Comparison of ENCODE assay signal across 24 mouse cellular contexts in genomic region chr11:77626596-77627535, GRCm38 (mm10). TPM values are rescaled to one million over a fixed set of nuclear protein-coding genes. Genes with fewer than 3 reads are reported as not detected.
DNase-seq lines count a peak whose midpoint lies in the region; ATAC-seq and TF ChIP-seq lines count a peak whose summit lies in the region.
"Had no signal": no experiment of that assay in that cellular context is flagged by ENCODE, and none has a peak within 500 bp of the region (broad histone marks: within the 10 kb centered on the region; RNA-seq: fewer than 3 reads in every experiment).

No protein-coding gene starts in this region.

- peak overlapping the region; percentile 3; the same call in 1 of the 2 replicates for H3K4me2 ChIP-seq in liver, embryonic 16.5 days (ENCODE audit: low read depth, low read length)
- H3K4me2 ChIP-seq: embryonic facial prominence, embryonic 15.5 days; forebrain, embryonic 12.5 days; heart, embryonic 15.5 days; limb, embryonic 15.5 days; midbrain, embryonic 15.5 days; neural tube, embryonic 15.5 days had no signal

- H3K27me3 ChIP-seq in liver, embryonic 16.5 days (ENCODE audit: control insufficient read depth, insufficient read depth, low read depth, low read length): peaks cover 10% of the 10 kb centered on the region
- H3K27me3 ChIP-seq: forebrain, embryonic 12.5 days; heart, embryonic 15.5 days; limb, embryonic 15.5 days; midbrain, embryonic 15.5 days; neural tube, embryonic 15.5 days had no signal

- H3K27ac ChIP-seq in left cerebral cortex, adult 2 months: 0 out of 2 replicates have a peak overlapping the region, but pooled peaks have one; percentile 11
- H3K27ac ChIP-seq in liver, embryonic 16.5 days (ENCODE audit: low read length): peak overlapping the region; percentile 47
- H3K27ac ChIP-seq: embryonic facial prominence, embryonic 15.5 days; forebrain, embryonic 12.5 days; heart, embryonic 15.5 days; hindbrain, embryonic 10.5 days; kidney, postnatal 0 days; limb, embryonic 15.5 days; midbrain, embryonic 15.5 days; neural tube, embryonic 15.5 days had no signal

- no peak overlapping the region for H3K4me3 ChIP-seq in left cerebral cortex, adult 2 months
- H3K4me3 ChIP-seq in liver, embryonic 16.5 days (ENCODE audit: low read depth, low read length): no peak overlapping the region
- H3K4me3 ChIP-seq: embryonic facial prominence, embryonic 15.5 days; forebrain, embryonic 12.5 days; heart, embryonic 15.5 days; hindbrain, embryonic 10.5 days; limb, embryonic 15.5 days; midbrain, embryonic 15.5 days; neural tube, embryonic 15.5 days had no signal

- no peak for TF ChIP-seq CTCF in left cerebral cortex, adult 2 months (IDR thresholded peaks at IDR 0.05)

- WGBS in liver, embryonic 16.5 days (ENCODE audit: insufficient replicate concordance): 36% methylated on average over 5 of the region's 5 CpGs

- peak overlapping the region; percentile 6; the same call in 1 of the 2 replicates for H3K9ac ChIP-seq in liver, embryonic 16.5 days (ENCODE audit: low read depth, low read length)
- H3K9ac ChIP-seq: embryonic facial prominence, embryonic 15.5 days; forebrain, embryonic 12.5 days; heart, embryonic 15.5 days; limb, embryonic 15.5 days; midbrain, embryonic 15.5 days; neural tube, embryonic 15.5 days had no signal

- DNase-seq in left cerebral cortex, adult 2 months (ENCODE audit: extremely low spot score in 1 of 2, low spot score in 2 of 2): no peak
- DNase-seq in left cerebral cortex, postnatal 36 days (ENCODE audit: low spot score in 2 of 2): no peak
- DNase-seq in NIH3T3 (ENCODE audit: low read depth): peak; percentile 46
- no peak for DNase-seq in ovary, adult 18-20 months (ENCODE audit: low spot score)
- DNase-seq in embryo, embryonic 10 days (ENCODE audit: low spot score): no peak
- DNase-seq: cerebellum, adult 11-12 months; cerebellum, postnatal 25 days; gastrocnemius, postnatal 14 days; kidney, adult 18-20 months; right cerebral cortex, postnatal 14 days; spleen, adult 18-20 months had no signal

- H3K4me1 ChIP-seq in liver, embryonic 16.5 days (ENCODE audit: control insufficient read depth, low read depth, low read length): peaks cover 37% of the 10 kb centered on the region

- no peaks in the 10 kb centered on the region for H3K36me3 ChIP-seq in liver, embryonic 16.5 days (ENCODE audit: control insufficient read depth, insufficient read depth)
- H3K36me3 ChIP-seq: embryonic facial prominence, embryonic 15.5 days; forebrain, embryonic 12.5 days; heart, embryonic 15.5 days; hindbrain, embryonic 10.5 days; limb, embryonic 15.5 days; midbrain, embryonic 15.5 days; neural tube, embryonic 15.5 days had no signal

- intact Hi-C loops in left cerebral cortex, adult 2 months (cut with DNase I): loop anchor here (5.0 to 10.0 kb wide), 2 partner anchors 120 to 312 kb away; no protein-coding TSS in a partner anchor
- intact Hi-C loops in left cerebral cortex, postnatal 36 days (cut with DNase I): loop anchor here (5.0 kb wide), 2 partner anchors 40 to 120 kb away; no protein-coding TSS in a partner anchor

- peak; percentile 57 for ATAC-seq in erythroid progenitor cell, adult 5-6 weeks (replicated peaks; ENCODE audit: low FRiP score, poor library complexity, severe bottlenecking)
- ATAC-seq in liver, embryonic 16.5 days (ENCODE audit: low read depth): 0 out of 2 replicates have a peak, but pooled peaks have one; percentile 45
- ATAC-seq in frontal cortex, adult (ENCODE audit: low TSS enrichment): no peak
- ATAC-seq: CD4-positive, CD25-positive, alpha-beta regulatory T cell, adult 4 months; lung, postnatal 0 days; midbrain, embryonic 15.5 days had no signal

- H3K9me3 ChIP-seq in liver, embryonic 16.5 days (replicated peaks; ENCODE audit: control insufficient read depth, low read length): no peaks in the 10 kb centered on the region
- H3K9me3 ChIP-seq: embryonic facial prominence, embryonic 15.5 days; forebrain, embryonic 12.5 days; heart, embryonic 15.5 days; hindbrain, embryonic 10.5 days; limb, embryonic 15.5 days; midbrain, embryonic 15.5 days; neural tube, embryonic 15.5 days had no signal

RNA-seq across cellular contexts. Expression of gene Taok1, which starts 19.3 kb away (rescaled TPM):
- total RNA-seq in left cerebral cortex, adult 2 months (2021): 100 to 1,000 TPM; 105 TPM
- total RNA-seq in left cerebral cortex, postnatal 36 days (2021): 100 to 1,000 TPM in 1 of 2 experiments, 10 to 100 TPM in 1; 97.1 to 107 TPM
- total RNA-seq in erythroid progenitor cell, adult 5-6 weeks (2015; ENCODE audit: low replicate concordance): 25.6 and 28.9 TPM in 2 replicates
- 35.2 and 43.4 TPM in 2 replicates for total RNA-seq in erythroid progenitor cell, adult 5-6 weeks (2017; ENCODE audit: low replicate concordance)
- polyA plus RNA-seq in liver, embryonic 16.5 days (2015; fragmentation: Nextera tagmentation; extraction: Ambion mirVana): 3.6 TPM in 2 replicates

RNA-seq across cellular contexts. Expression of gene Nufip2, which starts 59.1 kb away (rescaled TPM):
- 10 to 100 TPM; 68.5 to 73.5 TPM for total RNA-seq in left cerebral cortex, adult 2 months (2021)
- 10 to 100 TPM; 57.3 to 79.3 TPM for total RNA-seq in left cerebral cortex, postnatal 36 days (2021)
- total RNA-seq in erythroid progenitor cell, adult 5-6 weeks (2015; ENCODE audit: low replicate concordance): 21.6 and 37.3 TPM in 2 replicates
- 30.0 and 42.2 TPM in 2 replicates for total RNA-seq in erythroid progenitor cell, adult 5-6 weeks (2017; ENCODE audit: low replicate concordance)
- polyA plus RNA-seq in liver, embryonic 16.5 days (2015; fragmentation: Nextera tagmentation; extraction: Ambion mirVana): 1.4 TPM in 2 replicates
